Mouse (Mus musculus): ENCODE data around the gene Gm12394. TPM values are rescaled to one million over a fixed set of nuclear protein-coding genes. Genes with fewer than 3 reads are reported as not detected.
"Not testable (repeated sequence)": the region's sequence is repeated elsewhere in the genome, so short reads cannot be mapped to it uniquely, and the experiment has no call there.

The Gm12394 gene
- polyA plus RNA-seq, 1 experiment, result not detected

- H3K4me3 ChIP-seq (ENCODE audit: insufficient read depth, poor library complexity, severe bottlenecking), result no peak overlapping the region
- TF ChIP-seq USF1 (IDR thresholded peaks at IDR 0.05; ENCODE audit: low read depth), result no peak
- no peak for TF ChIP-seq CTCF (IDR thresholded peaks at IDR 0.05; ENCODE audit: control insufficient read depth, insufficient read depth, insufficient read length)
- TF ChIP-seq MYOG (IDR thresholded peaks at IDR 0.05; ENCODE audit: control insufficient read depth, extremely low read depth, insufficient read length), result no peak
- no peak for TF ChIP-seq MYOD1 (IDR thresholded peaks at IDR 0.05; ENCODE audit: control insufficient read depth, insufficient read length, low read depth)
- no peak for TF ChIP-seq MAX (IDR thresholded peaks at IDR 0.05)
- no peak for TF ChIP-seq CEBPB (IDR thresholded peaks at IDR 0.05; ENCODE audit: low read depth)
- no peak for TF ChIP-seq FOSL1 (IDR thresholded peaks at IDR 0.05; ENCODE audit: insufficient read depth, low read length, poor library complexity, severe bottlenecking)
- H3K79me2 ChIP-seq (ENCODE audit: control insufficient read depth, insufficient read depth), result no peaks in the 10 kb centered on the region
- no peaks in the 10 kb centered on the region for H3K79me3 ChIP-seq (ENCODE audit: low read depth)
- H3K36me3 ChIP-seq (ENCODE audit: control insufficient read depth, insufficient read depth), result no peaks in the 10 kb centered on the region
- H3K27me3 ChIP-seq (ENCODE audit: control insufficient read depth, insufficient read depth, insufficient read length), result peaks cover 41% of the 10 kb centered on the region
- H3ac ChIP-seq (ENCODE audit: control insufficient read depth, insufficient read length, low read depth), result no peak overlapping the region
These were observed 16.3 kb upstream of the Gm12394 start for GRCm38 (mm10) chr4:42872746-42873435.

GRCm38 (mm10) chr4:42872151-42872550, 15.6 kb upstream of the Gm12394 start:
- Histone ChIP-seq H3K4me3 (ENCODE audit: insufficient read depth, poor library complexity, severe bottlenecking) (no peak overlapping the region), H3K79me2 (ENCODE audit: control insufficient read depth, insufficient read depth) (no peaks in the 10 kb centered on the region), H3K36me3 (ENCODE audit: control insufficient read depth, insufficient read depth) (no peaks in the 10 kb centered on the region), H3K27me3 (ENCODE audit: control insufficient read depth, insufficient read depth, insufficient read length) (peaks cover 41% of the 10 kb centered on the region), H3ac (ENCODE audit: control insufficient read depth, insufficient read length, low read depth) (no peak overlapping the region), H3K79me3 (ENCODE audit: low read depth) (no peaks in the 10 kb centered on the region)
- no peak for TF ChIP-seq CEBPB (IDR thresholded peaks at IDR 0.05; ENCODE audit: low read depth)
- TF ChIP-seq MYOG (IDR thresholded peaks at IDR 0.05; ENCODE audit: control insufficient read depth, extremely low read depth, insufficient read length), result no peak
- no peak for TF ChIP-seq MYOD1 (IDR thresholded peaks at IDR 0.05; ENCODE audit: control insufficient read depth, insufficient read length, low read depth)
- TF ChIP-seq USF1 (IDR thresholded peaks at IDR 0.05; ENCODE audit: low read depth), result no peak
- no peak for TF ChIP-seq MAX (IDR thresholded peaks at IDR 0.05)
- no peak for TF ChIP-seq CTCF (IDR thresholded peaks at IDR 0.05; ENCODE audit: control insufficient read depth, insufficient read depth, insufficient read length)
- no peak for TF ChIP-seq FOSL1 (IDR thresholded peaks at IDR 0.05; ENCODE audit: insufficient read depth, low read length, poor library complexity, severe bottlenecking)

- Histone ChIP-seq H3K79me2 (ENCODE audit: control insufficient read depth, insufficient read depth) (no peaks in the 10 kb centered on the region), H3ac (ENCODE audit: control insufficient read depth, insufficient read length, low read depth) (no peak overlapping the region), H3K27me3 (ENCODE audit: control insufficient read depth, insufficient read depth, insufficient read length) (peaks cover 37% of the 10 kb centered on the region), H3K79me3 (ENCODE audit: low read depth) (no peaks in the 10 kb centered on the region), H3K36me3 (ENCODE audit: control insufficient read depth, insufficient read depth) (no peaks in the 10 kb centered on the region), H3K4me3 (ENCODE audit: insufficient read depth, poor library complexity, severe bottlenecking) (no peak overlapping the region)
- TF ChIP-seq MAX (IDR thresholded peaks at IDR 0.05), result no peak
- TF ChIP-seq CEBPB (IDR thresholded peaks at IDR 0.05; ENCODE audit: low read depth), result no peak
- TF ChIP-seq FOSL1 (IDR thresholded peaks at IDR 0.05; ENCODE audit: insufficient read depth, low read length, poor library complexity, severe bottlenecking), result no peak
- TF ChIP-seq MYOD1 (IDR thresholded peaks at IDR 0.05; ENCODE audit: control insufficient read depth, insufficient read length, low read depth), result no peak
- TF ChIP-seq CTCF (IDR thresholded peaks at IDR 0.05; ENCODE audit: control insufficient read depth, insufficient read depth, insufficient read length), result no peak
- no peak for TF ChIP-seq MYOG (IDR thresholded peaks at IDR 0.05; ENCODE audit: control insufficient read depth, extremely low read depth, insufficient read length)
- TF ChIP-seq USF1 (IDR thresholded peaks at IDR 0.05; ENCODE audit: low read depth), result no peak
These were observed 14.2 kb upstream of the Gm12394 start for GRCm38 (mm10) chr4:42870748-42871147.

GRCm38 (mm10) chr4:42868193-42868592, 11.6 kb upstream of the Gm12394 start:
- Histone ChIP-seq H3K27me3 (ENCODE audit: control insufficient read depth, insufficient read depth, insufficient read length) (peaks cover 28% of the 10 kb centered on the region), H3K79me3 (ENCODE audit: low read depth) (no peaks in the 10 kb centered on the region), H3K36me3 (ENCODE audit: control insufficient read depth, insufficient read depth) (no peaks in the 10 kb centered on the region), H3ac (ENCODE audit: control insufficient read depth, insufficient read length, low read depth) (no peak overlapping the region), H3K4me3 (ENCODE audit: insufficient read depth, poor library complexity, severe bottlenecking) (no peak overlapping the region), H3K79me2 (ENCODE audit: control insufficient read depth, insufficient read depth) (no peaks in the 10 kb centered on the region)
- TF ChIP-seq CEBPB (IDR thresholded peaks at IDR 0.05; ENCODE audit: low read depth) (no peak), MAX (IDR thresholded peaks at IDR 0.05) (no peak), FOSL1 (IDR thresholded peaks at IDR 0.05; ENCODE audit: insufficient read depth, low read length, poor library complexity, severe bottlenecking) (no peak), MYOG (IDR thresholded peaks at IDR 0.05; ENCODE audit: control insufficient read depth, extremely low read depth, insufficient read length) (no peak), USF1 (IDR thresholded peaks at IDR 0.05; ENCODE audit: low read depth) (no peak), CTCF (IDR thresholded peaks at IDR 0.05; ENCODE audit: control insufficient read depth, insufficient read depth, insufficient read length) (no peak), MYOD1 (IDR thresholded peaks at IDR 0.05; ENCODE audit: control insufficient read depth, insufficient read length, low read depth) (no peak)

GRCm38 (mm10) chr4:42867390-42867789, 10.8 kb upstream of the Gm12394 start:
- TF ChIP-seq USF1 (IDR thresholded peaks at IDR 0.05; ENCODE audit: low read depth), result no peak
- TF ChIP-seq FOSL1 (IDR thresholded peaks at IDR 0.05; ENCODE audit: insufficient read depth, low read length, poor library complexity, severe bottlenecking), result no peak
- no peak for TF ChIP-seq CEBPB (IDR thresholded peaks at IDR 0.05; ENCODE audit: low read depth)
- no peak for TF ChIP-seq MYOD1 (IDR thresholded peaks at IDR 0.05; ENCODE audit: control insufficient read depth, insufficient read length, low read depth)
- TF ChIP-seq CTCF (IDR thresholded peaks at IDR 0.05; ENCODE audit: control insufficient read depth, insufficient read depth, insufficient read length), result no peak
- TF ChIP-seq MAX (IDR thresholded peaks at IDR 0.05), result no peak
- no peak for TF ChIP-seq MYOG (IDR thresholded peaks at IDR 0.05; ENCODE audit: control insufficient read depth, extremely low read depth, insufficient read length)
- no peak overlapping the region for H3K4me3 ChIP-seq (ENCODE audit: insufficient read depth, poor library complexity, severe bottlenecking)
- no peak overlapping the region for H3ac ChIP-seq (ENCODE audit: control insufficient read depth, insufficient read length, low read depth)
- no peaks in the 10 kb centered on the region for H3K36me3 ChIP-seq (ENCODE audit: control insufficient read depth, insufficient read depth)
- H3K79me2 ChIP-seq (ENCODE audit: control insufficient read depth, insufficient read depth), result no peaks in the 10 kb centered on the region
- peaks cover 23% of the 10 kb centered on the region for H3K27me3 ChIP-seq (ENCODE audit: control insufficient read depth, insufficient read depth, insufficient read length)
- no peaks in the 10 kb centered on the region for H3K79me3 ChIP-seq (ENCODE audit: low read depth)

GRCm38 (mm10) chr4:42863487-42863886, 6.9 kb upstream of the Gm12394 start:
- H3K36me3 ChIP-seq (ENCODE audit: control insufficient read depth, insufficient read depth); H3K4me3 ChIP-seq (ENCODE audit: insufficient read depth, poor library complexity, severe bottlenecking); H3K79me3 ChIP-seq (ENCODE audit: low read depth); H3K79me2 ChIP-seq (ENCODE audit: control insufficient read depth, insufficient read depth); H3ac ChIP-seq (ENCODE audit: control insufficient read depth, insufficient read length, low read depth); H3K27me3 ChIP-seq (ENCODE audit: control insufficient read depth, insufficient read depth, insufficient read length): not testable (repeated sequence)

- H3K36me3 ChIP-seq (ENCODE audit: control insufficient read depth, insufficient read depth); H3K4me3 ChIP-seq (ENCODE audit: insufficient read depth, poor library complexity, severe bottlenecking); H3ac ChIP-seq (ENCODE audit: control insufficient read depth, insufficient read length, low read depth); H3K79me3 ChIP-seq (ENCODE audit: low read depth); H3K27me3 ChIP-seq (ENCODE audit: control insufficient read depth, insufficient read depth, insufficient read length); H3K79me2 ChIP-seq (ENCODE audit: control insufficient read depth, insufficient read depth): not testable (repeated sequence)
These were observed 3.9 kb upstream of the Gm12394 start for GRCm38 (mm10) chr4:42860483-42860882.

GRCm38 (mm10) chr4:42853788-42854187, 2.8 kb downstream of the Gm12394 start, which contains the start of gene Fam205a1:
Gene Fam205a1 (minus strand): TSS chr4:42853888.
- not testable (repeated sequence) for H3ac ChIP-seq (ENCODE audit: control insufficient read depth, insufficient read length, low read depth); H3K79me3 ChIP-seq (ENCODE audit: low read depth); H3K4me3 ChIP-seq (ENCODE audit: insufficient read depth, poor library complexity, severe bottlenecking); H3K79me2 ChIP-seq (ENCODE audit: control insufficient read depth, insufficient read depth); H3K36me3 ChIP-seq (ENCODE audit: control insufficient read depth, insufficient read depth); H3K27me3 ChIP-seq (ENCODE audit: control insufficient read depth, insufficient read depth, insufficient read length)
